Mouse (Mus musculus) liver, postnatal 0 days (tissue): ENCODE measurements around the gene Abcg5.
A peak's percentile ranks its signal among the peaks of the same experiment; 100 is the strongest.

ENCODE experiments used
- CTCF ChIP-seq: sonication (generic); IDR thresholded peaks from 2 replicates; pipeline ENCODE4 v1.5.1; 2016; ENCODE audit warnings: antibody characterized with exemption, low read depth
- EP300 ChIP-seq: IDR thresholded peaks from 2 replicates; pipeline ENCODE4 v1.6.1; 2016; ENCODE audit warnings: antibody characterized with exemption, low read depth, mild to moderate bottlenecking

DNA sequence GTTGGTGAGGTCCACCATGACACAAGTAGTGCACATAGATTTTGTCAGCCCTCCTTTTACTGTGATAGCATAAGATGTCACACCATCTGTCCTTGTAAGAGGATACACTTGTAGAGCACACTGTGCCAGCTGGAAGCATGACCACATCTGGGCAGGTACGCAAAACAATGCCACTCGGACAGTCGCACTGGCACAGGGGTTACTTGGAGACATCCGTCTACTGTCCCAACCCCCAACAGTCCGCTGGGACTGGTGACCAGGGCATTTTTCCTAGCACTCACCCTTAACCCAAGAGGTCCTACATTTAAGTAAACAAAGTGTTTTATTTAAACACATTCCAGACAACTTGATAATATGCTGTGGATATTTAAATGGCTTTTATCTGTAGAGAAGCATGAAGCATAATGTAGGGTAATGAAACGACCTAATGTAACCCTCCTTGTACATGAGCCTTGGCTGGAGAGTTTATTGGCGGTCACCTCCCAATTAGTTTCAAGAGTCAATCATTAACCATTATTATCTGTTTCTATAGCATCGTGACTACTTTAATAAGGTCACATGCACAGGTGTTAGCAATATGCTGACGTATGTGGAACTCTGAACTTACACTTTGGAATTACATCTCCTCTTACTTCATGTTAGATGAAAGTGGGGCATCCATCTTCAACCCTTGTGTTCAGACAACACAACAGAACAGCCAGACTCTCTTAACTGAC, 32.4 kb downstream of the Abcg5 start:
- no peak for TF ChIP-seq CTCF
- peak; percentile 63 for TF ChIP-seq EP300
